Mouse (Mus musculus) olfactory bulb, adult 2 months (tissue): ENCODE measurements around the gene Col4a5. TPM values are rescaled to one million over a fixed set of nuclear protein-coding genes. Genes with fewer than 3 reads are reported as not detected.

ENCODE experiments used
- H3K27ac ChIP-seq: fragments of 200-500 bp; 2 replicates; pipeline ENCODE4 v1.5.1; 2012; ENCODE audit warnings: low read depth, low read length; ENCODE audit not compliant: insufficient read depth
- H3K4me1 ChIP-seq: fragments of 200-500 bp; 2 replicates; pipeline ENCODE4 v1.6.1; 2012; ENCODE audit warnings: low read length; ENCODE audit not compliant: control insufficient read depth, insufficient read depth
- H3K4me3 ChIP-seq: fragments of 200-500 bp; 2 replicates; pipeline ENCODE4 v1.5.1; 2012; ENCODE audit warnings: mild to moderate bottlenecking, low read depth, low read length, moderate library complexity; ENCODE audit not compliant: insufficient read depth
- CTCF ChIP-seq: fragments of 200-500 bp; IDR thresholded peaks from 2 replicates; pipeline ENCODE4 v1.5.1; 2012; ENCODE audit warnings: low read depth, mild to moderate bottlenecking, low read length, moderate library complexity; ENCODE audit not compliant: insufficient read depth
- POLR2A ChIP-seq: fragments of 200-500 bp; IDR thresholded peaks from 2 replicates; pipeline ENCODE4 v1.6.1; 2012; ENCODE audit warnings: mild to moderate bottlenecking, low read depth, low read length, moderate library complexity; ENCODE audit not compliant: insufficient read depth
- WGBS: fragments of 180-500 bp; shearing (Covaris S2); methylation state at CpG from one replicate; pipeline ENCODE4 v1.1.7; 2018; 5-methylcytosine and 5-hydroxymethylcytosine counted together
- polyA plus RNA-seq: library from polyadenylated mRNA; stranded (reverse); fragments of >200 nt; gene quantifications from 2 replicates; pipeline ENCODE4 v1.2.4, GENCODE M21; 2012; ENCODE audit warnings: low replicate concordance; ENCODE audit not compliant: missing spikeins, insufficient read depth, insufficient read length

The Col4a5 gene
- polyA plus RNA-seq, 1 experiment: not detected

GRCm38 (mm10) chrX:141547471-141547870 is 72.3 kb downstream of the Col4a5 start:
- WGBS: 80% methylated on average over 2 of the region's 2 CpGs
- TF ChIP-seq CTCF: no peak
- TF ChIP-seq POLR2A: no peak
- H3K4me3 ChIP-seq: no peak overlapping the region
- H3K27ac ChIP-seq: no peak overlapping the region
- H3K4me1 ChIP-seq: no peaks in the 10 kb centered on the region

- TF ChIP-seq POLR2A (no peak), CTCF (no peak)
- WGBS: 24% methylated on average over 3 of the region's 3 CpGs
- no peaks in the 10 kb centered on the region for H3K4me1 ChIP-seq
- H3K4me3 ChIP-seq: no peak overlapping the region
- no peak overlapping the region for H3K27ac ChIP-seq
Observed at GRCm38 (mm10) chrX:141590242-141590641, 115.1 kb downstream of the Col4a5 start.

GRCm38 (mm10) chrX:141721725-141722124 is 246.5 kb downstream of the Col4a5 start:
- no peak overlapping the region for H3K27ac ChIP-seq
- H3K4me3 ChIP-seq: peak overlapping the region; percentile 30
- TF ChIP-seq POLR2A (no peak), CTCF (no peak)
- H3K4me1 ChIP-seq: peaks cover 21% of the 10 kb centered on the region; the same call in 1 of the 2 replicates
- WGBS: 11% methylated on average over 33 of the region's 33 CpGs

- Histone ChIP-seq H3K27ac (no peak overlapping the region), H3K4me1 (peaks cover 21% of the 10 kb centered on the region; the same call in 1 of the 2 replicates), H3K4me3 (0 out of 2 replicates have a peak overlapping the region, but pooled peaks have one; percentile 36)
- 30% methylated on average over 16 of the region's 16 CpGs for WGBS
- no peak for TF ChIP-seq POLR2A
- no peak for TF ChIP-seq CTCF
Observed at GRCm38 (mm10) chrX:141723936-141724335, 248.8 kb downstream of the Col4a5 start.

GRCm38 (mm10) chrX:141724391-141724891 is 249.3 kb downstream of the Col4a5 start:
- H3K4me1 ChIP-seq: peaks cover 21% of the 10 kb centered on the region; the same call in 1 of the 2 replicates
- no peak overlapping the region for H3K27ac ChIP-seq
- peak overlapping the region; percentile 36 for H3K4me3 ChIP-seq
- TF ChIP-seq POLR2A (no peak), CTCF (no peak)
- WGBS: 17% methylated on average over 52 of the region's 52 CpGs

GRCm38 (mm10) chrX:141724937-141725918 is 250.0 kb downstream of the Col4a5 start, which contains the start of gene Irs4:
TSS of gene Irs4 (minus strand) at chrX:141725263.
- H3K4me3 ChIP-seq: peak within 1 kb of the TSS; percentile 36
- peaks cover 21% of the 10 kb centered on the region; the same call in 1 of the 2 replicates for H3K4me1 ChIP-seq
- no peak within 1 kb of the TSS for H3K27ac ChIP-seq
- TF ChIP-seq CTCF (no peak), POLR2A (no peak)
- WGBS: 23% methylated on average over 49 of the region's 51 CpGs

GRCm38 (mm10) chrX:141729570-141729969 is 254.4 kb downstream of the Col4a5 start:
- H3K4me1 ChIP-seq: peaks cover 8% of the 10 kb centered on the region; the same call in 1 of the 2 replicates
- 63% methylated on average over 5 of the region's 5 CpGs for WGBS

More at GRCm38 (mm10) chrX:141729570-141729969, 254.4 kb downstream of the Col4a5 start:
- TF ChIP-seq POLR2A (no peak), CTCF (no peak)
- H3K4me3 ChIP-seq: no peak overlapping the region
- no peak overlapping the region for H3K27ac ChIP-seq

Other genes with a start within 250 kb of the Col4a5 start
- not detected in 2 replicates for gene Col4a6, start 1.3 kb upstream of the Col4a5 start, polyA plus RNA-seq
- gene Irs4, start 249.9 kb downstream of the Col4a5 start, polyA plus RNA-seq: not detected in 2 replicates